Mouse (Mus musculus): Measurements from ENCODE around the gene Kcnj10.

The Kcnj10 gene

DNA sequence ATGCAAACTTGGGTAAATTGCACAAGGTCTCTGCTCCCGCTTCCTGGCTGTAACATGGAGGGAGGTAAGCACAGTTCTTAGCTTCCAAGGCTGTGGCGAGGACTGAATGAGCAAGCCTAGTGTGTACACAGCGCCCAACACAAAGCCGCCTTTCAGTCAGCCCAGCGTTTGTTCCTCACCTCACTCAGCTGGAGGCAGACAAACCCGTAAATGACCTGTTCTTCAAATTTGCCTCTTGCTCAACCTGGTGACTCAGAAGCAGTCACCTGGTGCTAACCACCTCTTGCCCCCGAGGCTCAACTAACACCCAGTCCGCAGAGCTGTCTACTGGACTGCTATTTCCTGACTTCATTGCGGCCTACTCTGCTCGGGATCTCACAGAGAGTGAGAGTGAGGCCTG lies 33.1 kb upstream of the Kcnj10 start:
- TF ChIP-seq GATA4 (IDR thresholded peaks at IDR 0.05; ENCODE audit: insufficient replicate concordance, low read length), result no peak

DNA sequence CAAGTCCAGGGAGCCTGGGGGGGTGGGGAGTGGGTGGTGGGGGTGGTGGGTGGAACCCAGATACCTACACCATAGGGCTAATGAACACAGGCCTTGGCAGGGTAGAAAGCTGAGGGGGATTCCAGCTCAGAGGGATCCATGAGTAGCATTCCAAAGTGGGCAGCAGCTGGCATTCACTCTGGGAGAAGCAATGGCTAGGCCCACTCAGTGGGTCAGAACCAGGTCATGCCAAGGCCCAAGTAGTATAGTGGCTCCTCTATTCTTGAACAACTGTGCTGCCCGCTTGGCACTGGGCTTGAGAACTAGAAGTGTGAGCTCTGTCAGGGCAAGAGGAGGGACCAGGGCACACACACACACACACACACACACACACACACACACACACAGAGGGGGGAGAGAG lies 32.6 kb upstream of the Kcnj10 start:
- TF ChIP-seq GATA4 (IDR thresholded peaks at IDR 0.05; ENCODE audit: insufficient replicate concordance, low read length), result no peak

DNA sequence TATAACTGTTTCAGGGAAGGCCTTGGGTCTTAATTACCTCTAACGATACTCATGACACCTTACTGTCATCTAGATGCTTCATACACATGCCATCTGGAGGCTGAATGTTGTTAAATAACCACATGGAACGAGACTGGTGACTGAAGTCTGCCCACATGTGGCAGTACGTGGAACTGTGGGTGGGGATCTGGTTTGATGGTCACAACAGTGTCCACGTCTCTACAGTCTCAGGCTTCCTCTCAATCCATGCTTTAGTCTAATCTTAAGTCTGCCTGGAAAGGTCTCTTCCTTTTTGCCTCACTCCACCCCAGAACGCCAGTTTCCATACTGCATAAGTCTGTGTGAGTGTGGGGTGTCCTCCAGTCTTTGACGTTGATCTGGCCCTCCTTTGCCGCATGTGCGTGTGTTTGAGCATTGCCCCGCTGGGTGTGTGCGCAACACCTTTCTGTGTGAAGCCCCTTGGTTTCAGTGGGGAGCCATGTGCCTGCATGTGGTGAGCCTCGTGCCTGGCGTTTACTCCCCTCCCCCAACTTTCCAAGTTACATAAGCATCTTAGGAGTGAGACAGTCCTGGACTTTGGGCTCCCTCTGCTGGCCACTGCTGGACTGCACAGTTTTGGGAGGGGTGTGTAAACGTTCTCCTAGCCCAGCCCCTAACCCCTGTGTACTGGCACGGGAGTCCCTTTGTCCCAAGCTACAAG lies 31.2 kb upstream of the Kcnj10 start:
- no peak for TF ChIP-seq GATA4 (IDR thresholded peaks at IDR 0.05; ENCODE audit: insufficient replicate concordance, low read length)

DNA sequence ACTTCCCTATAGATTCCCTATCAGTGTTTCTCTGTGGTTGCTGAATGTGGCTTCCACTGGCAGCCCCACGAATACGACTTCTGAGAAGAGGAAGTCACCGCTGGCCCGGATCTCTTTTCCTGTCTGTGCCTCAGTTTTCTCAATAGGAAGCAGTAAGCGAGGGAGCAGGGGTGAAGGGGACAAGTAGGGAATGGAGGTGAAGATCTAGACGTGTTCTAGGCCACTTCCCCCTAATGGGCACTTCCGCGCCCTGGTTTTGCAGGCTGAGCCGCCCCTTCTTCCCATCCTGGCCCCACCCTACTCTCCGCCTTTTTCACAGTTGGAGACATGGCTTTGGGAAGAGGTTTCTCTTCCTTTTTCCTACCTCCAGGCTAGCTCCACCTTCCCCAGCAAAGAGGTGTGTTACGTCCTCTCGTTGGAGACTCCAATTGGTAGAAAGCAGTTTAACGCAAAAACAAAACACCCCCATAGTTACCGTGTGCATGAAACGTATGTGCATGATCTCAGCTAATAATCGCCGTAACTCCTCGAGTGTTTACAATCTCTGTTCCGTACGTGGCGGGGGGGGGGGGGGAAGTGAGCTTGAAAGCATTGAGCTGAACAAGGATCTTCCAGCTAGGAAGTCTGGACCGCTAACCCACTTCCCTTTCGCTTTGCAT lies 29.6 kb upstream of the Kcnj10 start:
- TF ChIP-seq GATA4 (IDR thresholded peaks at IDR 0.05; ENCODE audit: insufficient replicate concordance, low read length), result no peak

DNA sequence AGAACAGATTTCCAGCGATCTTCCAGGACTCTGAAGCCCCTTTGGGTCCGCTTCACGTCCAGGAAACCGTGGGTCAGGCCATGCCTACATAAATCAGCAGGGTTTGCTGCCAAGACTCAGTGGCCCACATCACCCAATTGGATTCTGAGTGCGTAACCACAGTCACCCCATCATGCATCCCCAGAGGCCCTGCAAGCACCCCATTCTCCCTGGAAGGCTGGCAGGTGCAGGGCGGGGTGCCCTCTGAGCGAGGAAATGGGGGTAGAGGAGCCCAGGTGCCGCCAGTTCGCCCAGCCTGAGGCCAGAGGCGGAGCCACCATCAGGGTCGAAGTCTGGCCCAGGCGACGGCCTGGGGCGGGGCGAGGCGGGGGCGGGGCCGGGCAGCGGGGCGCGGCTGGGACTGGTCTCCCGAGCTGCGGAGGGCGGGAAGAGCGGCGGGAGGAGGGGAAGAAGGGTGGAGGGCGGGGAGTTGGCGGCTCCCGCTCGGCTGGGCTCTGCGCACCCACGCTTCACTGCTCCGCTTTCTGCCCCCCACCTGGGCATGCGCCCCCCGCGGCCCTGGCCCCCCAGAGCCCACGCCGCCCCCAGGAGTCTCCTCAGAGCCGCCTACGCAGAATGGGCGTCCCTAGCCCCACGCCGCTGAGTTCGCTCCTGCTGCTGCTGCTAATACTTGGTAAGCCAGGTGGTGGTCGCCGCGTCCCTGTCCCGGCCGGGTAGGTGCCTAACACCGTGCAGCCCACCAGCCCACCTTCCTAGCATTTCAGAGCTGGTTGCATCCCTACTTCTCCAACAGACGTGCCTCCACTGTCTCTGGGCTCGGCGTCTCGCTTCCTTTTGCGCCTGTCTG lies 28.9 kb upstream of the Kcnj10 start:
- TF ChIP-seq GATA4 (IDR thresholded peaks at IDR 0.05; ENCODE audit: insufficient replicate concordance, low read length), result no peak

DNA sequence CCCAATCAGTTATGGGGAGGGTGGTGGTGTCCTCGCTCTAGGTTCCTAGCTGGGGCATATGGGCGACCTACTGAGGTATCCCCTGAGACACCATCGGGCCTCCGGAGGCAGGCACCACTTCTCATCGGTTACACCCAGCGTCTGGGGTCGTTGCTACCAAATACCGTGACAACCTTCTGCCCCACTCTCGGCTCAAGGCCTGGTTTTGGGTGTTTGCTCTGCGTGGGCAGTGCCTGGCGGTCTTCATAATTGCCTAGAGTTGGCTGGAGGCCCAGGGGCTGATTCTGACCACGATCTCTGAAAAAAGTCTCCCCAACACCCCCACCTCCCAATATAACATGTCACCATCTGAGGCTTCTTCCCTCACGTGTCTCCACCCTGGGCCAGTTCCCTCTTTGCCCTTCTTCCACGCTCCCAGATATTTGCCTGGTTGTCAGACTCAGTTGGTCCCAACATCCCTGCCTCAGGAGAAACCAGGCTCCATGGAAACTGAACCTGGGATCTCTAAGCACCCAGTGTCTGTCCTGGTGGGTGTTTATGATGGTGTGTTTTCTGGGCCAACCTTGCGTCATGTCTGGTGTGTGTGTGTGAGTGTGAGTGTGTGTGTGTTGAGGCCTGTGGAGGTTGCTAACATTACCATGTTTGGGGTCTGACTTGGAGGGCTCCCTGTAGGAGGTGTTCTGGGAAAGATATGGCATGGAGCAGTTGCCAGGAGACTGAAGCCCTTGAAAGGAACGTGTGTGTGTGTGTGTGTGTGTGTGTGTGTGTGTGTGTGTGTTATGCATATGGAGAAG lies 28.0 kb upstream of the Kcnj10 start:
- no peak for TF ChIP-seq GATA4 (IDR thresholded peaks at IDR 0.05; ENCODE audit: insufficient replicate concordance, low read length)

DNA sequence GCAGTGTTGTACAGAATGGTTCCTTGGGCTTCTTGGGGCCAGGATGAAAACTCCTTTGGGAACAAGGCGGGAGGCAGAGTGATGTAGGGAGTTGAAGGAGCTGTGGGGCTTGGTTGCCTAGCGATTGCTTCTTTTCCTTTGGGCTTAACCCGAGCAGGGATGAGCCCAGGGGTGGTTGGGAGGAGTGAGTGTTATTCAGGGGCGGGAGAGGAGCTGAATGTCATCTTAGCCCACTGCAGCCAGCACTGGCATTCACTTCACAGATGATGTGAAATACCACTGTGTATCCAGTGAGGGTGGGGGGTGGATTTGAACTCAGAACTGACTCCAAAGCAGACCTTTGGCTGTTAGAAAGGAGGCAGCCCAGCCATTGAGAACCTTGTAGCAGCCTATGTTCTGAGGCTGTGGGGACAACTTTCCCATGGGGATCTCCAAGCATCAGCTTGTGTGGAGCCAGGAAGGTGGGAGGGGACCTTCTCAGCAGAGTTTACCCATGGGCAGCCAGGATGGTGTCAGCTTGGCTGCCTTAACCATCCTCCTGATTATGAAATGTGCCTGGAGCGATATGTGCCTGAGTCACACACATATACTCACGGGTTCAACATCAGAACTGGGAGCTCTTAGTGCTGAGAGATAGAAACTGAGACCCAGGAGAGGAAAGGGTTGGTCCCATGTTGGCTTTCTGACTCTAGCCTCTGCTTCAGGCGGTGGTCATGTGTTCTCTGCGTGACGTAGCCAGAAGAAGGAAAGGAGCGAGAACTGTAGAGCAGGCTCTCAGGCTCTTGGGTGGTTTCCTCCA lies 27.2 kb upstream of the Kcnj10 start:
- no peak for TF ChIP-seq GATA4 (IDR thresholded peaks at IDR 0.05; ENCODE audit: insufficient replicate concordance, low read length)

DNA sequence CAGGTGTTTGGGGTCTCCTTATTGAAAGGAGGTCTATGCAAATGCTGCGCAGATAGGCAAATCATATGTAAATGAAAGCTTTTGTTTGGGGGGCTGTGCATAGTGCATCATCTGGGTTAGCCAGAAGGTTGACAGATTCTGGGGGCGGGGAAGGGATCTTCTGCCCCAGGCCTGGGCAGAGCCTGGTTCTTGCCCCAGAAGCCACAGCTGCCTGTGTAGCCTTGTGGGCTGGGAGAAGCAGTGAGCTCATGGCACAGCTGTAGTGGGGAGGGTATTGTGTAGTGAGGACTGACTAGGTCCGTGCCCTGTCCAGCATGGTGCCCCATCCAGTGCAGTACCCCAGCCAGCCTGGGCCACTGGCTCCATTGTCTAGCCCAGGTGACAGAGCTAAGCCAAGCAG lies 26.1 kb upstream of the Kcnj10 start:
- no peak for TF ChIP-seq GATA4 (IDR thresholded peaks at IDR 0.05; ENCODE audit: insufficient replicate concordance, low read length)

DNA sequence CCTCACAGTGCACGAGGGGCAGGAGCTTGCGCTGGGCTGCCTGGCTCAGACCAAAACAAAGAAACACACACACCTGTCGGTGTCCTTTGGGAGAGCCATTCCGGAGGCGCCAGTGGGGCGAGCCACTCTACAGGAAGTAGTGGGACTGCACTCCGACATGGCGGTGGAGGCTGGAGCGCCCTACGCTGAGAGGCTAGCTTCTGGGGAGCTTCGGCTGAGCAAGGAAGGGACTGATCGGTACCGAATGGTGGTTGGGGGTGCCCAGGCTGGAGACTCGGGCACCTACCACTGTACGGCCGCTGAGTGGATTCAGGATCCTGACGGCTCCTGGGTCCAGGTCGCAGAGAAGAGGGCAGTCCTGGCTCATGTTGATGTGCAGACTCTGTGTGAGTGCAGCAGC lies 23.6 kb upstream of the Kcnj10 start:
- no peak for TF ChIP-seq GATA4 (IDR thresholded peaks at IDR 0.05; ENCODE audit: insufficient replicate concordance, low read length)

DNA sequence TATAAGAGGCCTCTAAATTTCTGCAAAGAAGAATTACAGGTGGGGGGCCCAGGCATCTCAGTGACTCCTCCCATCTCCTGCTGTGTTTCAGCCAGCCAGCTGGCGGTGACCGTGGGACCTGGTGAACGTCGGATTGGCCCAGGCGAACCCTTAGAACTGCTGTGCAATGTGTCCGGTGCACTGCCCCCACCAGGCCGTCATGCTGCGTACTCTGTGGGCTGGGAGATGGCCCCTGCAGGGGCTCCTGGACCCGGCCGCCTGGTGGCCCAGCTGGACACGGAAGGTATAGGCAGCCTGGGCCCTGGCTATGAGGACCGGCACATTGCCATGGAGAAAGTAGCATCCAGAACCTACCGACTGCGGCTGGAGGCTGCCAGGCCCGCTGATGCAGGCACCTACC lies 23.1 kb upstream of the Kcnj10 start:
- TF ChIP-seq GATA4 (IDR thresholded peaks at IDR 0.05; ENCODE audit: insufficient replicate concordance, low read length), result no peak

DNA sequence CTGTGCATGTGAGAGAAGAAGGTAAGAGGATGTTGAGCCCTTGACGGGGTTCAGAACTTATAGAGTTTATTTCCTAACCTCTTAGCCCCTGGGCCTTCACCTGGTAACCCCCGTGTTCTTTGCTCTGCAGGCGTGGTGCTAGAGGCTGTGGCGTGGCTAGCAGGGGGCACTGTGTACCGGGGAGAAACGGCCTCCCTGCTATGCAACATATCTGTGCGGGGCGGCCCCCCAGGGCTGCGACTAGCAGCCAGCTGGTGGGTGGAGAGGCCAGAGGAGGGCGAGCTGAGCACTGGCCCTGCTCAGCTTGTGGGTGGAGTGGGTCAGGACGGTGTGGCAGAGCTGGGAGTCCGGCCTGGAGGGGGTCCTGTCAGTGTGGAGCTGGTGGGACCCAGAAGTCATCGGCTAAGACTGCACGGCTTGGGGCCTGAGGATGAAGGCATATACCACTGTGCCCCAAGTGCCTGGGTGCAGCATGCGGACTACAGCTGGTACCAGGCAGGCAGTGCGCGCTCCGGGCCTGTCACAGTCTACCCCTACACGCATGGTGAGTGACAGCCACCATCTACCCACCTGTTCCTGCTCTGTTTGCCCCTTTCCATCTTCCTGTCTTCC lies 22.5 kb upstream of the Kcnj10 start:
- no peak for TF ChIP-seq GATA4 (IDR thresholded peaks at IDR 0.05; ENCODE audit: insufficient replicate concordance, low read length)

DNA sequence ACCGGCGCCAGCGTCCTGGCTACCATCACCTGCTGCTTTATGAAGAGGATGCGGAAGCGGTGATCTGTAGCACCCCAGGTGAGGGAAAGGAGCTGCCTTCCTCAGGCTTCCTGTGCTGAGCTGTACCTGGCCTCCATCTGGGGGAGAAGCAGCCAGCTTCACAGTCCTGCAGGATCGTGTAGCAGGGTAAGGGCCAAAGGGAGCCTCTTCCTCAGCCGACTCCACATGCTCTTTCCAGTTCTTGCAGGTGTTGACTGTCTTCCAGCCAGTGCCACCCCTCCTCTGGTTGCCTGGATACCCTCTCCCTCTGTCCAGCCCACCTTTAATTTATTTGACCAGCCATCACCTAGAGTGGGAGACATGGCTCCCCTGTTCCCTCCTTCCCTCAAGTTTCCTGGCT lies 21.7 kb upstream of the Kcnj10 start:
- no peak for TF ChIP-seq GATA4 (IDR thresholded peaks at IDR 0.05; ENCODE audit: insufficient replicate concordance, low read length)

DNA sequence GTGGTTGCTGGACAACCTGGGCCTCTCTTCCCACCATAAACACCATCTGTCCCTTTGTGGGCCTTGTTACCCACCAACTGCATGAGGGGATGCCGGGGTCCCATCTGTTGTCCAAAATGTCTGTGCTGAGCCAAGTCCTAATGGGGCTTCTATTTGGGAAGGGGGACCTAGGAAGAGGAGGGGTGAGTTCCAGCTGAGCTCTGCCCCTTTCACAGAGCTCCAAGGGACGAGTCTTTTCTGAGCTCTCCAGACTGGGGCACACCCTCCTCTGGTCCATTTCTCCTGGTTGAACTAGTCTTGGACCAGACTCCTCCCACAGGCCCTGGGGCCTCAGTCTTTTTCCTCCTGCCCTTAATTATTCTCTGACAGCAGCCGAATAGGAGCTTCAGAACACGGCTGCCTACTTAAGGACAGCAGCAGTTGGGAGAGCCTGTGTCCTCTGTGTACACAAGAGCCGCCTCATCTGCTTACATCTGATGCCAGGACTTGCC lies 21.0 kb upstream of the Kcnj10 start:
- no peak for TF ChIP-seq GATA4 (IDR thresholded peaks at IDR 0.05; ENCODE audit: insufficient replicate concordance, low read length)

DNA sequence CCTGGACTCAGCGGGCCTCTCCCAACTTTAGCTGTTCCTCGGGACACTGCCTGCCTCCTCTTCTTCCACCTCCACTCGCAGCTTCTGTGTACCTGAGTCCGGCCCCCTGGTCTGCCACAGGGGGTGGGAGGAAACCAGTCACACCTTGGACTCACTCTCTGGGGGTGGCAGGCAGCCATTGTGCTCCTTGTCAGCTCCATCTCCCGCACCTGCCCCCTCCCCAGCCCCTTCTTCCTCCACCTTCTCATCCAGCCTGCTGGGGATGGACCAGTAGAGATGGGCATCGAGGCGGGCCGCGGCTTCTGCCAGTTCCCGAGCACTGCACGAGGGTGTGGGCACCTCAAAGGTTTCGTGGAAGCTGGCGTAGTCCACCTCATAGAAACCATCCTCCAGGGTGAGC lies 18.3 kb upstream of the Kcnj10 start:
- TF ChIP-seq GATA4 (IDR thresholded peaks at IDR 0.05; ENCODE audit: insufficient replicate concordance, low read length), result no peak
